Mouse (Mus musculus) adrenal gland, postnatal 14 days (tissue): ENCODE results near the gene Ctnnbl1. TPM values are rescaled to one million over a fixed set of nuclear protein-coding genes. Genes with fewer than 3 reads are reported as not detected.

ENCODE experiments used
- DNase-seq: peaks from one replicate; pipeline ENCODE4 v3.0.0; 2021; ENCODE audit warnings: mixed read lengths
- total RNA-seq: library from RNA; stranded (reverse); gene quantifications from 2 replicates; pipeline ENCODE4 v1.2.3, GENCODE M21; 2021

The Ctnnbl1 gene
- total RNA-seq, 1 experiment from 2014 or later = 18.4 TPM

DNA sequence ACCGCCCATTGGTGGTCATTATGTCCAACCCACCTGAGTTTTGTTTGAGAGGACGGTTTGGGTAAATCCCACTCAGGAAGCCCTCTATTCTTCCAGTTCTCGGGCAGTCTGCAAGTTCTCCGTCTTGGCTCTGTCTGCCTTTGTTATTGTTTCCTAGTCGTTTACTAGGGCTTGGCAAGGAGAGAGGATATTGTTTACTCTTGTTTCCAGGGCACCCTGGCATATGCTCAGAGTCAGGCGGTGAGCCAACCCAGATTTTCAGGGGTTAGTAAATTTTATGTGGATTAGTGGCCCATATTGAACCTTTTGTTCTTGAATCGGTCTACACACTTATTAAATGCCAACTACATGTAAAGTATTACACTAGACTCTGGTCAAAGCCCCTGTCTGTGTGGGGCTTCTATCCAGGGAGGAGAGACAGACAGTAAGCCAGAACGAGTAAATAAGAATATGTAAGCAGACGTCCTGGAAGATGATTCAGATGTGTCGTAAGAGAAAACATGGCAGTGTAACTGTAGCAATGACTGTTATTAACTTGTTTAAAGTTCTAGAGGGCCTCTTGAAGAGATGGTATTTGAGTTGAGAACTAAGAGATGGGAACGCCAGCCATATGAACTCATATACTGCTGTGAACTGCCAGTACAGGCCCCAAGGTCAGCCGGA is 13.9 kb downstream of the Ctnnbl1 start:
- no peak for DNase-seq

DNA sequence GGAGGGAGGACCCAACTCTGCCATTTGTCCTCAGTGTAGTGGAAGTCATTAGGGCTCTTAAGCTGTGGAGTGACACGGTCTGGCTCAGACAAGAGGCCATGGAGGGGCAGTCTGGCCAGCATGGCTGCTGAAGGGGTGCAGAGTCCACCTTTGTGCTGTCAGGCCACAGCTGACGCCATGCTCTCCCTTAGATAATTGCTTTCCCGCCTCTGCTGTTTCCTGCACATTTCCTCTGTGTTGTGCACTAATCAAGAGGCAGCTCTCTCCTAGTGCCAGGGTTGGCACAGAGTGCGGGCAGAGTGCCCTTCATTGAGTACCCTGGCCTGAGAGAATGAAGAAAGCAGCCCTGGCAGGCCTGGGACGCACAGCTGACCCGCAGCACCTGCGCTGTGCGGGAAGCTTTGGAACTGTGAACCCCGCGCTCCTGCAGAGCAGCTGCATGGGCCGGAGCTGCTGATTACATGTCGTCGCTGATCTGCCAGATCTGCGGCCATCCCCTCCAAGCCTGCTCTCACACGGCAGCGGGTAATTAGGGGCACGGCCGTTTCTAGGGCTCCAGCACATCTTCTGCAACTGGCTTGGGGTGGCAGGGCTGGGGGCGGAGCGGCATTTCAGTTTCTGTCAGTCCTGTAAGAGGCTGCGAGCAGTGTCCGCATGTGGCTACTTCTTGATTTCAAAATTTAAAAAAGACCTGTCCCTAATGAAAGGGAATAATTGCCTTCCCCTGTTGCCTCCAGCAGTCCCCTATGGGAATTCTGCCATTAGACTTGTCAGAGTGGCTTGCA is 14.6 kb downstream of the Ctnnbl1 start:
- DNase-seq = peak; percentile 69

DNA sequence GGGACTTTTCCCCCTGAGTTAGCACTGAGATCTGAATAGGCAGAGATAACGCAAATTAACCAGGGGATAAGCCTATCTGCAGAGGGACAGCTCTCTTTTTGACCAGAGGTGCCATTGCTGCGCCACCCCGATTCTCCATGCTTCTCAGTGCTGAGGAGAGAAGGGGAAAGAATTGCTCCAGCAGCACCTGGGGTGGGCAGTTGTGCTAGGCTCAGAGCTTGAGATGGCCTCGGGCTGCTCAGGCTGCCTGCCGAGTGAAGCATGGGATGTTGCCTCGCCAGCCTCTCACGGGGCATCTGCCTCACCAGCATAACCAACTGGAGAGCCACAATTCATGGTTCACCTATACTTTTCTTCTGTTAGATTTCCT is 15.2 kb downstream of the Ctnnbl1 start:
- no peak for DNase-seq

DNA sequence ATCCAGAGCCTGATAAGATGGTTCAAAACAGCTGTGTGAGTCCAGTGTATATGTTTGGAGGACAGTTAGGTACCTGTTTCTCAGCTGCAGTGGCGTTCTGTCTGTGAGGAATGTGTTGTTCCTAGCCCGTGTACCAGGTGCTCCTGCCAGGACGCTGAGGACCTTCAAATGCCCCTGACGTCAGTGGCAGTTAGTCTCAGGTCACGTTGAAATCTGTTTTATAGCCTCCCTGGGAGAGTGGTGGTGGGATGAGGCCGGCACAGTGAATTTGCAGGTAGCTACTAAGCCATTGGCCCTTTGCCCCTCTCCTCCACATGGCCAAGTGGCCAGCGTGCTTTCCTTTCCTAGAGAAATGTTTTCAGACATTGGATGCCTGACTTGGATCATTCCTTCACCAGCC is 18.6 kb downstream of the Ctnnbl1 start:
- no peak for DNase-seq

DNA sequence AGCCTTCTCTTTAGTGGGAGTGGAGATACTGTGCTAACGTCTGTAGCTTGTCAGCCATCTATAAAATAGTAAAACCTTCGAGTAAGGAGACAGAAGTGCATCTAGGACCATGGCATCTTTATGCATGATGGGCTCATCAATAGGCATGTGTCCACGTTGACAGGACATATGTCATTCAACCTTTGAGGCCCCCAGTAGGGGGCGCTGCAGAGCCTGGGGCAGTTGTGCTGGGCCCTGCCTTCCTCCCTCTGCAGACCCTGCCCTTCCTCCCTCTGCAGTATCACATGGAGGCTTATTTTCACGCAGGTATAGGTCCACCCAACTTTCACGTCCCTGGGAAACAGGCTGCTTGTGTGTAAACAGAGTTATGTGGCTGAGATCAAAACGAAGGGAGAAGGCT is 19.0 kb downstream of the Ctnnbl1 start:
- DNase-seq = peak; percentile 23

DNA sequence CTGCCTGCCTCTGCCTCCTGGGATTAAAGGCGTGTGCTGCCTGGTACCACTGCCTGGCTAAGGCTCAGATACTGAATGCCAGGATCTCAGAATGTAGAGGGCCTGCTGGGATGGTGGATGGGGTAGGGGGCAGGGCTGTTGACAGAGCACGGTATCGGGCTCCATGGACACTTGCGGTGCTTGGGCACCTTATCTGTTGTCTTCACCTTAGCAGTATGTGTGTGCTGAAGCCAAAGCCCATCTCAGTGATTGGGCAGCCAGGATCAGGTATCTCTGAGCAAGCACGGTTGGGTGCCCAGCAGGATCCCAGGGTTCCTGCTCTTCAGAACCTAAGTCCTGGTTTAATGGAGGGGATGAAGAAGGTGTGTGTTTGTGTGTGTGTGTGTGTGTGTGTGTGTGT is 21.2 kb downstream of the Ctnnbl1 start:
- DNase-seq = no peak

DNA sequence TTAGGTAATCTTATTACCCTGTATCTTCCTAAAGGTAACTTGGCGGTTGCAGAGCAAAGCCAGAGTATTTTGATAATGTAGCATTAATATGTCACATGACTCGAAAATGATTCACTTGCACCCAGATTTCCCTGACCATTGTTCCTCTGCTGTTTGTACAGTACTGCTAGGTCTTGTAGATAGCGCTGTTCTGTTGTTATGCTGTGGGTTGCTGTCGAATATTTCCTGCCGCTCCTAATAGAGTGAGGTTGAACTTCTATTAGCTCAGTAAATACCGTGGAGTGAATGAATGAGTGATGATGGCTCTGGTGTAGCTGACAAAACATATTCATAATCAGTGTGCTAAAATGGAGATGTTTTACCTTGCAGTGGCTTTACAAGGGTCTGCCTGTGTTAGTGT is 22.5 kb downstream of the Ctnnbl1 start:
- no peak for DNase-seq

DNA sequence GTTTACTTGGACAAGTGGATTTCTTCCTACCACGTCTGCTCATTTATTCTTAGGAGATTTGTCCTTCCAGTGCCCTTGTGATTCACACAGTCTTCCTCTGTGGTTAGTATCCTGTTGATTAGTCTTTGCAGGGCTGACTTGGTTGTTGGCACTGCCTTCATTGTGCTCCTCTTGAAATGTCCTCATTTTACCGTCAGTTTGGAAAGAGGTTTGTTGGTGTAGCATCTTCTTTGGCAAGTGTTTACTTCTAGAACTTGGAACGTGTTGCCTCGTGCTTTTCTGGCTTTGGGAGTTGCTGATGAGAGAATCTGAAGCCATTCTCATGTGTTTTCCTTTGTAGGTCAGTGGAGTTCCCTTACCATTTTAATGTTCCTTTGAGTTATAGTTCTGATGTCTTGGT is 25.7 kb downstream of the Ctnnbl1 start:
- no peak for DNase-seq

DNA sequence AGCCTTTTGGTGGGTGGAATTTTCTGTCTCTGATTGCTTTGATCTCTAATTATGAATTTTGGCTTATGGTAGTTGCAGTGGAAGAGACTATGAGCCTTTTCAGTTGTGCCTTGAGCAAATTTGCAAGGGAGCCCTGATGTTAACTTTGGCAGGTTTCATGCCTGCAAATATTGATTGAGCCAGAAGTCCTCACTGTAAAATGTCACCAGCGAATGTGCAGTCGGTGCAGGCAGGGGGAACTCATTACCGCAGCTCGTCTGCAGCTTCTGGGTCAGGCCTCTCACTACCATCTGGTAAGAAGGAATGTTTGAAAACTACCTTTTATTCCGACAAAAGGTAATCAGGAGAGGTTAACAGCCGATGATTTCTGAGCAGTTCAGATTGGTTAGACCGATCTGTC is 29.4 kb downstream of the Ctnnbl1 start:
- DNase-seq = no peak

DNA sequence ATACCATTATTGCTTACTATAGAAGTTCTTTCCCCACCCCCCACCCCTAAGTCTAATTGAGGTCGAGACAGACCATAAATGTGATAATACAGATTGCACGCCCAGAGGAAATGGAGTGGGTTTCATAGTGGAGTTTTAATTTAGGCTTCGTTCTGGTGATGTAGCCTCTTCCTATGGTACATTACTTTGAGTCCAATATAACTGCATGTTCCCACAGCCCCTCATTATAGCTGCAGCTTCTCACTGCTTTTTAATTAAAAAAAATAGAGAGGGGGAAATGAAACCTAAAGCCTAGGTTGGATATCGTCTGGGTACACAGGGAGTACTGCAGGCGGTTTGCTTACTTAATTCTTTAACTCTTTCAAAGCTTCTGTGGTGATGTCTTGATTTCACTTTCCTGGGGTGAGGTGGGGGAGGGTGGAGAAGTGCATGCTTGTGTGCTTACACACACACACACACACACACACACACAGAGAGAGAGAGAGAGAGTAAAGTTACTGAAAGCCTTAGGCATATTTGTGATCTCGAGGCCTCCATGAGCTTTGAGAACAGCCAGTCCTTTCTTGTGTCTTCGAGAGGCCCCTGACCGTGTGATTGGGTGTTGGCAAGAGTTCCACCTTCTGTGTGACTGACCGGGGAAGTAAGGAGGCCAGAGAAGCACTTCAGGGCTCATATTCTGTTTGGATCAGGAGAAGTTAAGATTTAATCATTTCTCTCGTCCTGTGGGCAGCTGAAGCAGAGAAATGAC is 31.7 kb downstream of the Ctnnbl1 start:
- no peak for DNase-seq

DNA sequence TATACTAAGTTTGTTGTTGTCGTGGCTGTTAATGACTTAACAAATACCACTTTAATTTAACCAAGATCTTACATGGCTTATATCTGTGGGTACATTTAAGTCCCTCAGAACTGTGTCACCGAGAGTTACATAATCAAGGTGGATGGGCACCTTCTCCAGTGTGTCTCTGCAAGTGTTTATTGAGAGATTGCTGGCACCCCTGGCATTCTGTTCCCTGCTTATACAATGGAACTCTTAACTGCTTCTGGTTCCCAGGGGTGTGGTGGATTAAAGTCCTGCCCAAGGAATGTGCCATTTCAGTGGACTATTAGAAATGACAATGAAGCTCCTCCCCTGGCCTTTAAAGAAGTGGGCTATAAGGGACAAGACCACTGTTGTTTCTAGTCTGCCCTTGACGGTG is 33.6 kb downstream of the Ctnnbl1 start:
- DNase-seq = no peak

DNA sequence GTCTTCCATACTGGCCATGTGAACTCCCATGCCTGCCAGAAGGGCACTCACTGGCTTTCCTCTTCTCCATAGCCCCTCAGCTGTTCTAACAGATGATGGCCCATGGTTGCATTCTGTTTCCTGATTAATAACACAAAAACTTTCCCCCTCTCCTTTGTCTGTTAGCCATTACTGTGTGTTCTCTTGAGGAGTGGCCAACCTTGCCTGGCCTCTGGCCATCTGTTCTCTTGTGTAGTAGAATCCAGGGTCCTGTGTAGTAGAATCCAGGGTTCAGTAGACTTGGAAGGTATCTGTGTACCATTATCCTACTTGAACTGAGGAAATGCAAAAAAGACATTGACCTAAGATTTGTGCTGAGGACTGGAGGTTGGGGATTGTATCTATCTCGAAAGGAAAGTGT is 36.5 kb downstream of the Ctnnbl1 start:
- DNase-seq = no peak

DNA sequence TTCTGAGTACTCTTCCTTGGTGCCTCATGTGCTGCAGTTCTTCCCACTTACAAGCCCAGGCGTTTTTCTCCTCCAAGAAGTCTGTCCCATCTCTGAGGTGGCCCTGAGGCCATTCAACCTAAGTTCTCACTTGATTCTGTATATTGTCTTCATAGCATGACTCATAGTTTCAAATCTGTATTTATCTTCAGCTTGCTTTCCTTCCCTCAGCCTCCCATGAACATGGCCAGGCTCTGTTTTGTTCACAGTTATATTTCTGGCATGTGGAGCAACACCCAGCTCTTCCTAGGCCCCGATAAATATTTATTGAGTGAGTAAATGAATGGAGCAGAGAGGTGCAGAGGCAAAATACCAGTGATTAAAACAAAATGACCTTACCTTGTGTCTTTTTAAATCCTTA is 38.8 kb downstream of the Ctnnbl1 start:
- DNase-seq = no peak

DNA sequence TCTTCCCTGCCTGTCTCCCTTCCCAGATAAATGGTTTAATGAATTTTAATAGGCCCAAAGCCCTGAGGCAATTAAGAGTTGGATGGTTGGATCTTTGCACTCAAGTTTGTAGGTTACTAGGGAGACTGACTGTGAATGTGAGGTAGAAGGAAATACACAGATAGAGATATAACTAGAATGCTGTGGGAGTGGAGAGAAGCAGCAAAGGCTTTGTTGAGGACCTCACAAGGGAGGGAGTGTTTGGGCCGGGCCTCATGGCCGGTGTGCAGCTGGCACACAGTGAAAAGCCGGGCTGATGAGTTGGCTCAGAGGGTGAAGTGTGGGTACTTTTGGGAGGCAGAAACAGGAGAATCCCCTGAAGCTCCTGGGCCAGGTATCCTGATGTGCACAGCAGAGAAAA is 43.8 kb downstream of the Ctnnbl1 start:
- no peak for DNase-seq

DNA sequence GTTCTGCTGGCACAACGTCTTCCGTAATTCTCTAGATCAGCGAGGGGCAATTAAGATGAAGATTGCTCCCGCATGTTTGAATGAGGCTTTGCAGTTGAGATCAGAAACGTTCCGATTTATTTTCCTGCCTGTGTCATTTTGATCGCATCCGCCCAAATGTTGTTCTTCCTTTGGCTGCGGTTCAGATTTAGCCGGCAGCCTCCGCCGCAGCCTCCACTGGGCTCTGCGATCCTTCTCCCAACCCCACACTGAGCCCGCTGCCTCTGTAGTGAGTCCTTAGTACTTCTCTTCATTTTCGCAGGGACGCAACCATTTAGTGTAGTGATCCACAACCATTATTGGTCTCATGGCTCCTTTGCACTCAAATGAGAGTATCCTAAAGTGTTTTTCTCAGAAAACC is 46.0 kb downstream of the Ctnnbl1 start:
- no peak for DNase-seq

DNA sequence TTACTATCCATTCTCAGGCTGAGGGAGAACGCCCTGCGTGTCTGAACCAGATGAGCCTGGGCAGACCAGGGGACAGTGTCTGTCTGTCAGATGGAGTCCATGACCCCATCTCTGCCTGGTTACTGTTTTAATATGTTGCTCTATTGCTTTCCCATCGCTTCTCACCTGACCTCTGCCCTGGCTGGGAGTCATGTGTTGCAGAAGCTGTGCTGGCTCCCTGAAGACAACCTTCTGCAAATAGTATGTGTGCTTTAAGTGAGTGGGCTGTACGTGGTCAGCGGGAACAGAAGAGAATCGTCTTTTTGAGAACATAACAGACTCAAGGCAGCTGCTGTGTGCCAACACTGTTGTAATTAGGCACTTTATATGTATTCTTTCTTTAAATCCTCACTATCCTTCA is 47.0 kb downstream of the Ctnnbl1 start:
- DNase-seq = no peak

DNA sequence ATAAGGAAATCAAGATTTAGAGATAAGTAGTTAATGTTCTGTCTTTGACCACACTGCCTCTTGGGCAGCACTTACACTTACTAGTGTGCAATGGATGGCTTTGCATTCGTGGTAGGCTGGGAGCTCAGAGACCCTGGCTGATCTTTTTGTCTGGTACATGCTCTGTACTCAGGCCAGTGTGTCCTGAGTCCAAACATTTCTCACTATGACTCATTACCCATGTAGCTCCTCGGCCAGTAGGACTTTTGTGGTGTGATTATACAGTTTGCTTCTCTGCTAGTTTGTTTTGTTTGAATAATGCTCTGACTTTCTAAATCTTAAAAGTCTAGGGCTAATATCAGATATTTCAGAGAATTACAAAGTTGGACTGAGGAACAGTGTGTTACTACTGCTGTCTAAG is 47.4 kb downstream of the Ctnnbl1 start:
- DNase-seq = no peak

DNA sequence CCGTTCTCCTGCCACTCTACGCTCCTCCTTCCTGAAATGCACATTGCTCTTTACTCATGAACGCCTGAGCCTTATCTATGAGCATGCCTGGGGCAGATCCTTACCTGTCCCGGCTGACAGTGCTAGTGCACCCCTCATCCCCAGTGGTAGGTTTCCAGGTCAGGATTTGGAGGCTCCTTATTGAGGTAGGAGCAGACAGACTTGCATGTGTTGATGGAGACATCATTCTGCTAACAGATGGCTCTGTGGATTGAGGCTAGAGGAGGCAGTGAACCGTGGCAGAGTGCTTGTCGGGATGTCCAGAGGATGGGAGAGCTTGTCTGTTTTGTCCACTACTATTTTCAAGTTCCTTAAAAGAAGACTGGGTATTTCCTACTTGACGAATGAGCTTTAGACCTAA is 52.0 kb downstream of the Ctnnbl1 start:
- DNase-seq = no peak

DNA sequence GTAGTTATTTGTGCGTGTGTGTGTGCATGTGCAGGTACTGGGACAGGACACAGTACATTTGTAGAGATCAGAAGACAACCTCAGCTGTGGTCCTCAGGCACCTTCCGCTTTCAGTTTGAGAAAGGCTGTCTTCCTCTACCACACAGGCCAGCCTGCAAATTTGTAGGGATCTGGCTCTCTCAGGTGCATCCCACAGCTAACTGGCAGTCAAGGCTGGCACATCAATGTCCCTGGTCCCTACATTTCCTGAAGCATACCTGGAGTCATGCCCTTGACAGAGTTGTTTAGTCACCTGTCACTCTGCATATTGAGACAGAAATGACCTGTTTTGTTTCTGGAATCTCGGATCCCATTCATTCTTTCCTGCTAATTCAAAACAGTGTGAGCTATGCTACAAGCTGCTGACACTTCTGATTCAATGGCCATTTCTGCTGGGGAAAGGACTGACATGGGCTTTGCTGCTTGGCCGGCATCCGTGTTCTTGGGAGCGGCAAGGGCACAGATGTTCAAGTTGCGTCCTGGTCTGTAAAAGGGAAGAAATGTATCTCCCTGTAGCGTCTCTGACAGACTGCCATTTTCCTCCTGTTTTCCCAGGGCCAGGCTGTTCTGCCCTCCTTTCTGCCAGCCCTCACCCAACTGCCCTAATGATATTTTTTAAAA is 53.8 kb downstream of the Ctnnbl1 start:
- DNase-seq = no peak

DNA sequence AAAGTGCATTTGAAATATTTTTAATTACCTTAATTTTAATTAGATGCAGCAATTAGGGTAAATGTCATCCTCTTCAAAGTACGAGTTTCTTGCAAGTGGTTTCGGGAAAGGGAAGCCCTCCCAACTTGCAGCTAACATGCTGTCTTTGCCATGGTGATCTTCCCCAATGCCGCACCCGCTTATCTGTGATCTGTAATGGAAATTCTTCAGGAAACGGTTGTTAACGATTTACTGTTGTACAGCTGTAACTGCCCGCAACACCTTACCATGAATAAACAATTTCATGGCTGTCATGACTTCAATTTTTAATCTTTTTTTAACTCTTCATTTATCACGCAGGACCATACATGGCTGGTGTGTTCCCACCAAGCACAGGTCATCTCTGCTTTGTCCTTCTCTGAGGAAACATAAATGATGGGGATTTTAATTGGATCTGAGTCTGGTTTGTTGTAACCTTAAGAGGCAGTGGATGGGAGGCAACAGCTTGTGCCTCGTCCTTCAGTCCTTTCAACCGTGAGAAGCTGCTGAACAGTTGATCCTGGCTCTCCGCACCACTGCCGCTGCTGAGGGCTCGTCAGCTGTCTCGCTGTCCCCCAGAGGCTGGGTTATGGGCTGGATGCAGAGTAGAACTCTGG is 54.4 kb downstream of the Ctnnbl1 start:
- no peak for DNase-seq

DNA sequence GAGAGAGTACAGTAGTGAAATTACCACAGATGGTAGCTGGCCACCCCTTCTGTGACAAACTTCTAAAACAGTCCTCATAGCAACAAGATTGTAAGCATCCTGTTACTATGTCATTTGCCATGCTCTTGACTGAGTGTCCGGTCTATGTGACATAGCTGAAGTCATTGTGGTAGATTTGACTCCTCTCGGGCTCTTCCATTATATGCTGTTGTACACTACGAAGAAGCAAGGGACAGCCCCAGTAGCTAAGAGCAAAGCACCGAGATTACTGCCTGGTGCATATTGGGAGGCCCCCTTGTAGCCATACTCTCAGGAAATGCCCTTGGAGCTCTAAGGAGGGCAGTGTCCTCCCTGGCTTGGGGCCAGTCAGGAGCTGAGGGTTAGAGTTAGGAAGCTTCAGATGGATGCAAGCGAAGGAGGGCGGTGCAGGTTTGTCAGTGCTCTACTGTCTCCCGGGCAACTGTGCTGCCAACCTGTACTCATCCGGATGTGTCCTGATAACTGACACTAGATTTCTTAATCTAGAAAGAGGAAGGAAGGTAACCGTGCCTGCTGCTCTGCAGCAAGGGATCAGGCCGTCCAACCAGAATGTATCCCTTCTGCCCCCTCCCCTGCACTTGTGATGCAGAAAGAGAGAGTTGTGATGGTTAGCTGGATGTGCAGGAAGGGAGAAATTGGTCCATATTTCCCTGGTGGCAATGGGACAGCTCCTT is 55.8 kb downstream of the Ctnnbl1 start:
- no peak for DNase-seq

DNA sequence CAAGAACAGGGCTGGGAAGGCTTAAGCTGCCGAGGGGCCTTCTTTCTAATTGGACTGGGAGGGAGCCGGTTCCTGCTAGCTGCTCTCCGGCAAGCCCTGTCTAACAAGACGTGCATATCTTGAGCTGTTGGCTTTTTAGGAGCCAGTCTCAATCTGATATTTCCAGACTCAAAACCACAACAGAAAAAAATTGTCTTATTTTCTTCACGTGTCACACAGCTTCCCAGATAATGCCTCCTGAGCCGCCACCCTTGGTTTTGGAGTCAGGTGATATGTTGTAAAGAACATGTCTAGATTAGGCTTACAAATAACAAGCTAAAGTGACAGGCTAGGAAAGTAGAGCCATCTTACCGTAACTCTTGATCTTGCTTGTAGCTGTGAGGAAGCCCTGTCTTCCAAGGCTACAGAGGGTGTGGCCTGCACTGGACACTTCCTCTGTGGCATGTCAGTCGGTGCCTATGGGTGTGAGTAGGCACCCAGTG is 56.7 kb downstream of the Ctnnbl1 start:
- no peak for DNase-seq
